Mouse (Mus musculus) left cerebral cortex, postnatal 4 days (tissue): ENCODE measurements around the gene Cacna1h. TPM values are rescaled to one million over a fixed set of nuclear protein-coding genes. Genes with fewer than 3 reads are reported as not detected.

Source experiments
- DNase-seq: peaks from one replicate; pipeline ENCODE4 v3.0.0-alpha.2; 2022
- intact Hi-C: fragments of 180-260 bp; cut with DNase I; formaldehyde crosslinking; loops from one replicate; pipeline ENCODE4 v1.15.1; 2025
- total RNA-seq, 2 experiments: library from RNA; stranded (reverse); gene quantifications; 2 replicates each; pipeline ENCODE4 v1.2.3; 2021

Cacna1h gene
- total RNA-seq, 2 experiments from 2014 or later, result 96.9 to 103 TPM

GRCm38 (mm10) chr17:25447865-25448264 is 14.3 kb upstream of the Cacna1h start:
- intact Hi-C loops, result no loop called here

GRCm38 (mm10) chr17:25445841-25446240 is 12.3 kb upstream of the Cacna1h start:
- intact Hi-C loops, result no loop called here
- DNase-seq, result no peak

More at GRCm38 (mm10) chr17:25447865-25448264, 14.3 kb upstream of the Cacna1h start:
- no peak for DNase-seq

GRCm38 (mm10) chr17:25445074-25445473 is 11.5 kb upstream of the Cacna1h start:
- no peak for DNase-seq
- intact Hi-C loops, result no loop called here

GRCm38 (mm10) chr17:25442889-25443288 is 9.3 kb upstream of the Cacna1h start:
- intact Hi-C loops, result loop anchor here (5.0 kb wide), 1 partner anchor 36 kb away; no protein-coding TSS in a partner anchor
- DNase-seq, result no peak

GRCm38 (mm10) chr17:25441417-25441816 is 7.8 kb upstream of the Cacna1h start:
- DNase-seq, result no peak
- intact Hi-C loops, result loop anchor here (5.0 kb wide), 1 partner anchor 34 kb away; no protein-coding TSS in a partner anchor

GRCm38 (mm10) chr17:25433223-25433616 is 363 bp downstream of the Cacna1h start:
- intact Hi-C loops, result no loop called here
- DNase-seq, result peak; percentile 41

- DNase-seq, result no peak
- intact Hi-C loops, result no loop called here
Observed at GRCm38 (mm10) chr17:25432433-25433181, 976 bp downstream of the Cacna1h start.

GRCm38 (mm10) chr17:25430534-25430933 is 3.0 kb downstream of the Cacna1h start:
- intact Hi-C loops, result no loop called here
- DNase-seq, result no peak

GRCm38 (mm10) chr17:25429886-25430285 is 3.7 kb downstream of the Cacna1h start:
- intact Hi-C loops, result no loop called here
- no peak for DNase-seq

GRCm38 (mm10) chr17:25429240-25429639 is 4.3 kb downstream of the Cacna1h start:
- intact Hi-C loops, result no loop called here
- DNase-seq, result no peak

- DNase-seq, result peak; percentile 74
- intact Hi-C loops, result no loop called here
Observed at GRCm38 (mm10) chr17:25427441-25427840, 6.1 kb downstream of the Cacna1h start.

- DNase-seq, result no peak
- intact Hi-C loops, result no loop called here
Observed at GRCm38 (mm10) chr17:25425996-25426395, 7.6 kb downstream of the Cacna1h start.

GRCm38 (mm10) chr17:25424526-25425080 is 9.0 kb downstream of the Cacna1h start:
- intact Hi-C loops, result no loop called here
- DNase-seq, result no peak

GRCm38 (mm10) chr17:25420998-25421397 is 12.6 kb downstream of the Cacna1h start:
- DNase-seq, result no peak
- intact Hi-C loops, result no loop called here

GRCm38 (mm10) chr17:25418926-25419325 is 14.7 kb downstream of the Cacna1h start:
- intact Hi-C loops, result no loop called here
- DNase-seq, result no peak

- intact Hi-C loops, result no loop called here
- DNase-seq, result no peak
Observed at GRCm38 (mm10) chr17:25417990-25418389, 15.6 kb downstream of the Cacna1h start.

GRCm38 (mm10) chr17:25416219-25416618 is 17.4 kb downstream of the Cacna1h start:
- DNase-seq, result peak; percentile 65
- intact Hi-C loops, result no loop called here

- peak; percentile 58 for DNase-seq
- intact Hi-C loops, result no loop called here
Observed at GRCm38 (mm10) chr17:25415421-25415913, 18.1 kb downstream of the Cacna1h start.

- no peak for DNase-seq
- intact Hi-C loops, result no loop called here
Observed at GRCm38 (mm10) chr17:25414917-25415316, 18.7 kb downstream of the Cacna1h start.

GRCm38 (mm10) chr17:25414209-25414608 is 19.4 kb downstream of the Cacna1h start:
- intact Hi-C loops, result no loop called here
- no peak for DNase-seq

GRCm38 (mm10) chr17:25411251-25411650 is 22.3 kb downstream of the Cacna1h start:
- intact Hi-C loops, result no loop called here
- no peak for DNase-seq

GRCm38 (mm10) chr17:25410786-25411185 is 22.8 kb downstream of the Cacna1h start:
- intact Hi-C loops, result no loop called here
- DNase-seq, result peak; percentile 63
